ENCODE assay signal across 8 mouse cellular contexts in the genomic region with DNA sequence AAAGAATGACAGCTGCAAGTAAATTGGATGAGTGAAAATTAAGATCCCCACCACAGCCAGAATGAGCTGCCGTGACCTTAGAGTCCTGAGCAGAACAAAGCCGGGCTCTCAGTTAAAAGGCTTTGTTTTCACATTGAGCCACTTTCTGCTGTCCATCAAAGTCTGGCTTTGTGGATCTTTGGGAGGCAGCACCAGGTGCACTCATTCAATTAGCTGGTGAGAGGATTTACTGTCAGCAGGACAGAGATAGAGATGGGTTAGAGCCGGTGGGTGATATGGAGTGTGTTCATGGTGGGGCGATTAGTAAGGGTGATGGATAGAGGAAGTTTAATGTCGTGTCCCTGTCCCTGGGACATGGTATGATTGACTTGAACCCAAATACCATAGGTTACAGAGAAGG.
A peak's percentile ranks its signal among the peaks of the same experiment; 100 is the strongest.
DNase-seq lines count a peak whose midpoint lies in the region; ATAC-seq and TF ChIP-seq lines count a peak whose summit lies in the region.
"Had no signal": no experiment of that assay in that cellular context is flagged by ENCODE, and none has a peak within 500 bp of the region (broad histone marks: within the 10 kb centered on the region; RNA-seq: fewer than 3 reads in every experiment).

No protein-coding gene starts in this region.

- TF ChIP-seq EP300 in lung, postnatal 0 days (IDR thresholded peaks at IDR 0.05) = no peak
- TF ChIP-seq EP300 in liver, postnatal 0 days (IDR thresholded peaks at IDR 0.05; ENCODE audit: low read depth) = no peak

- H3K27me3 ChIP-seq in lung, postnatal 0 days (replicated peaks; ENCODE audit: insufficient read depth, low read length) = no peaks in the 10 kb centered on the region
- no peaks in the 10 kb centered on the region for H3K27me3 ChIP-seq in forebrain, embryonic 16.5 days (replicated peaks; ENCODE audit: control insufficient read depth, insufficient read depth, low read length)
- no peaks in the 10 kb centered on the region for H3K27me3 ChIP-seq in liver, postnatal 0 days (ENCODE audit: insufficient read depth, low read length)

- H3K9ac ChIP-seq in lung, postnatal 0 days (replicated peaks; ENCODE audit: low read depth) = no peak overlapping the region
- no peak overlapping the region for H3K9ac ChIP-seq in forebrain, embryonic 16.5 days (replicated peaks; ENCODE audit: low read depth, low read length)
- no peak overlapping the region for H3K9ac ChIP-seq in liver, postnatal 0 days (replicated peaks)

- no peak for TF ChIP-seq CTCF in lung, postnatal 0 days (IDR thresholded peaks at IDR 0.05)
- TF ChIP-seq CTCF in liver, postnatal 0 days (IDR thresholded peaks at IDR 0.05; ENCODE audit: low read depth) = no peak

- no peak for DNase-seq in lung, postnatal 0 days (ENCODE audit: low spot score)
- no peak for DNase-seq in lung, postnatal 4 days
- no peak for DNase-seq in liver, postnatal 0 days
- no peak for DNase-seq in spleen, postnatal 4 days (ENCODE audit: low spot score in 2 of 2)
- DNase-seq in spleen, postnatal 10 days (ENCODE audit: low spot score in 2 of 2) = no peak
- DNase-seq: lung, adult 18-20 months had no signal

- no peak overlapping the region for H3K4me3 ChIP-seq in lung, postnatal 0 days (ENCODE audit: low read depth, low read length)
- H3K4me3 ChIP-seq in forebrain, embryonic 16.5 days (replicated peaks; ENCODE audit: low read length) = no peak overlapping the region; the same call in 1 of the 2 replicates
- no peak overlapping the region for H3K4me3 ChIP-seq in liver, postnatal 0 days (ENCODE audit: low read depth, low read length)

- 0 out of 2 replicates have a peak overlapping the region, but pooled peaks have one; percentile 49 for H3K4me2 ChIP-seq in lung, postnatal 0 days (replicated peaks; ENCODE audit: low read depth, low read length)
- peak overlapping the region; percentile 56 for H3K4me2 ChIP-seq in forebrain, embryonic 16.5 days (ENCODE audit: low read length)
- H3K4me2 ChIP-seq in liver, postnatal 0 days (ENCODE audit: low read depth, low read length) = peak overlapping the region; percentile 56; the same call in 1 of the 2 replicates

- H3K9me3 ChIP-seq in lung, postnatal 0 days (ENCODE audit: low read length) = no peaks in the 10 kb centered on the region
- no peaks in the 10 kb centered on the region for H3K9me3 ChIP-seq in forebrain, embryonic 16.5 days (ENCODE audit: control insufficient read depth, low read length)
- no peaks in the 10 kb centered on the region for H3K9me3 ChIP-seq in liver, postnatal 0 days (ENCODE audit: low read length)

- H3K4me1 ChIP-seq in lung, postnatal 0 days (ENCODE audit: insufficient read depth, low read depth, low read length) = no peaks in the 10 kb centered on the region
- peaks cover 12% of the 10 kb centered on the region for H3K4me1 ChIP-seq in forebrain, embryonic 16.5 days (replicated peaks; ENCODE audit: control insufficient read depth, insufficient read depth, low read length)
- H3K4me1 ChIP-seq in liver, postnatal 0 days (ENCODE audit: insufficient read depth) = no peaks in the 10 kb centered on the region

- WGBS in lung, postnatal 0 days = 13% methylated on average over 5 of the region's 5 CpGs
- 2% methylated on average over 5 of the region's 5 CpGs for WGBS in forebrain, embryonic 16.5 days
- WGBS in liver, postnatal 0 days (ENCODE audit: insufficient replicate concordance) = 30% methylated on average over 5 of the region's 5 CpGs

- ATAC-seq in lung, postnatal 0 days = no peak
- ATAC-seq in forebrain, embryonic 16.5 days = peak; percentile 75
- no peak for ATAC-seq in liver, postnatal 0 days
- ATAC-seq in cerebellum, adult (ENCODE audit: insufficient number of reproducible peaks, low FRiP score, low TSS enrichment) = no peak

- H3K36me3 ChIP-seq in lung, postnatal 0 days (ENCODE audit: insufficient read depth, low read length) = no peaks in the 10 kb centered on the region
- no peaks in the 10 kb centered on the region for H3K36me3 ChIP-seq in forebrain, embryonic 16.5 days (ENCODE audit: control insufficient read depth, insufficient read depth)
- no peaks in the 10 kb centered on the region for H3K36me3 ChIP-seq in liver, postnatal 0 days (replicated peaks; ENCODE audit: insufficient read depth, low read length)

- H3K27ac ChIP-seq in lung, postnatal 0 days (ENCODE audit: low read length) = no peak overlapping the region
- H3K27ac ChIP-seq in forebrain, embryonic 16.5 days (ENCODE audit: low read length) = peak overlapping the region; percentile 45; the same call in 1 of the 2 replicates
- H3K27ac ChIP-seq in liver, postnatal 0 days (ENCODE audit: low read depth) = no peak overlapping the region
